ENCODE assay signal across 26 mouse cellular contexts in genomic region chr13:92882986-92883720, GRCm38 (mm10). TPM values are rescaled to one million over a fixed set of nuclear protein-coding genes. Genes with fewer than 3 reads are reported as not detected.
A peak's percentile ranks its signal among the peaks of the same experiment; 100 is the strongest.
DNase-seq lines count a peak whose midpoint lies in the region; ATAC-seq lines count a peak whose summit lies in the region.
"Had no signal": no experiment of that assay in that cellular context is flagged by ENCODE, and none has a peak within 500 bp of the region (broad histone marks: within the 10 kb centered on the region; RNA-seq: fewer than 3 reads in every experiment).

No protein-coding gene starts in this region.

- no peak for ATAC-seq in forebrain, embryonic 11.5 days (replicated peaks; ENCODE audit: low FRiP score)
- no peak for ATAC-seq in forebrain, embryonic 14.5 days
- no peak for ATAC-seq in kidney, embryonic 16.5 days (ENCODE audit: low FRiP score, low TSS enrichment)
- ATAC-seq: activated CD4-positive, CD25-positive, alpha-beta regulatory T cell, adult 4 months; forebrain, embryonic 13.5 days; forebrain, postnatal 0 days; hindbrain, embryonic 16.5 days had no signal

- no peaks in the 10 kb centered on the region for H3K9me3 ChIP-seq in forebrain, embryonic 11.5 days (ENCODE audit: control insufficient read depth, low read length)
- no peaks in the 10 kb centered on the region for H3K9me3 ChIP-seq in forebrain, embryonic 14.5 days (replicated peaks; ENCODE audit: control insufficient read depth, low read length)
- H3K9me3 ChIP-seq in kidney, embryonic 16.5 days (ENCODE audit: low read length): no peaks in the 10 kb centered on the region
- H3K9me3 ChIP-seq: embryonic facial prominence, embryonic 13.5 days; forebrain, embryonic 13.5 days; heart, embryonic 12.5 days; heart, embryonic 15.5 days; hindbrain, embryonic 13.5 days had no signal

- intact Hi-C loops in gastrocnemius, postnatal 36 days (cut with DNase I): loop anchor here (5.0 kb wide), 2 partner anchors 114 to 259 kb away; partner anchors contain the start of gene Cmya5

- H3K4me2 ChIP-seq in forebrain, embryonic 11.5 days (ENCODE audit: low read depth, low read length, severe bottlenecking): no peak overlapping the region
- no peak overlapping the region for H3K4me2 ChIP-seq in forebrain, embryonic 14.5 days (ENCODE audit: low read length)
- H3K4me2 ChIP-seq in kidney, embryonic 16.5 days (replicated peaks; ENCODE audit: low read depth, low read length): no peak overlapping the region
- H3K4me2 ChIP-seq: embryonic facial prominence, embryonic 13.5 days; forebrain, embryonic 13.5 days; heart, embryonic 12.5 days; heart, embryonic 15.5 days; hindbrain, embryonic 13.5 days had no signal

- DNase-seq in forebrain, embryonic 11.5 days (ENCODE audit: low spot score): peak; percentile 18
- DNase-seq in forebrain, embryonic 14.5 days (ENCODE audit: low spot score): no peak
- DNase-seq in gastrocnemius, adult 8-10 months (ENCODE audit: low spot score in 2 of 2): peak; percentile 40 to 50
- no peak for DNase-seq in gastrocnemius, postnatal 36 days
- peak; percentile 1 for DNase-seq in testis, postnatal 14 days (ENCODE audit: low spot score)
- no peak for DNase-seq in testis, postnatal 10 days (ENCODE audit: low spot score)
- peak; percentile 74 for DNase-seq in skeletal muscle tissue, adult 2 months (ENCODE audit: low read depth, low spot score)
- DNase-seq: cerebellum, adult 11-12 months; cerebellum, adult 8-10 months; cerebellum, postnatal 10 days; cerebellum, postnatal 36 days; embryo, embryonic 11 days; forebrain, postnatal 0 days; heart, postnatal 10 days; heart, postnatal 36 days had no signal

- H3K4me3 ChIP-seq in forebrain, embryonic 11.5 days (ENCODE audit: low read depth, low read length): no peak overlapping the region
- no peak overlapping the region for H3K4me3 ChIP-seq in forebrain, embryonic 14.5 days (ENCODE audit: low read depth, low read length)
- no peak overlapping the region for H3K4me3 ChIP-seq in kidney, embryonic 16.5 days (ENCODE audit: low read length)
- H3K4me3 ChIP-seq: embryonic facial prominence, embryonic 10.5 days; embryonic facial prominence, embryonic 13.5 days; erythroblast, embryonic 14.5 days; forebrain, embryonic 13.5 days; heart, embryonic 12.5 days; heart, embryonic 15.5 days; hindbrain, embryonic 10.5 days; hindbrain, embryonic 13.5 days had no signal

- H3K27me3 ChIP-seq in forebrain, embryonic 11.5 days (ENCODE audit: control insufficient read depth, insufficient read depth, low read length): no peaks in the 10 kb centered on the region
- H3K27me3 ChIP-seq in forebrain, embryonic 14.5 days (replicated peaks; ENCODE audit: control insufficient read depth, insufficient read depth, low read length): no peaks in the 10 kb centered on the region
- H3K27me3 ChIP-seq in kidney, embryonic 16.5 days (ENCODE audit: insufficient read depth, low read length): no peaks in the 10 kb centered on the region
- H3K27me3 ChIP-seq: embryonic facial prominence, embryonic 13.5 days; forebrain, embryonic 13.5 days; heart, embryonic 12.5 days; heart, embryonic 15.5 days; hindbrain, embryonic 13.5 days had no signal

- no peaks in the 10 kb centered on the region for H3K36me3 ChIP-seq in forebrain, embryonic 11.5 days (ENCODE audit: control insufficient read depth, insufficient read depth, low read length)
- H3K36me3 ChIP-seq in forebrain, embryonic 14.5 days (ENCODE audit: control insufficient read depth, insufficient read depth, low read length): no peaks in the 10 kb centered on the region
- no peaks in the 10 kb centered on the region for H3K36me3 ChIP-seq in kidney, embryonic 16.5 days (ENCODE audit: insufficient read depth, low read length)
- H3K36me3 ChIP-seq: embryonic facial prominence, embryonic 10.5 days; embryonic facial prominence, embryonic 13.5 days; heart, embryonic 12.5 days; heart, embryonic 15.5 days; hindbrain, embryonic 10.5 days; hindbrain, embryonic 13.5 days had no signal

- H3K27ac ChIP-seq in forebrain, embryonic 11.5 days (ENCODE audit: low read depth, low read length): no peak overlapping the region
- no peak overlapping the region for H3K27ac ChIP-seq in forebrain, embryonic 14.5 days (ENCODE audit: low read depth, low read length)
- H3K27ac ChIP-seq in kidney, embryonic 16.5 days (ENCODE audit: low read length): no peak overlapping the region
- H3K27ac ChIP-seq: embryonic facial prominence, embryonic 10.5 days; embryonic facial prominence, embryonic 13.5 days; forebrain, embryonic 13.5 days; hindbrain, embryonic 10.5 days; hindbrain, embryonic 13.5 days had no signal

- WGBS in forebrain, embryonic 11.5 days: 87% methylated on average over 7 of the region's 7 CpGs
- 88% methylated on average over 7 of the region's 7 CpGs for WGBS in forebrain, embryonic 14.5 days
- 88% methylated on average over 7 of the region's 7 CpGs for WGBS in kidney, embryonic 16.5 days

- 0 out of 2 replicates have a peak, but pooled peaks cover 3% of the 10 kb centered on the region for H3K4me1 ChIP-seq in forebrain, embryonic 11.5 days (replicated peaks; ENCODE audit: control insufficient read depth, insufficient read depth, low read length)
- H3K4me1 ChIP-seq in forebrain, embryonic 14.5 days (ENCODE audit: control insufficient read depth, insufficient read depth, low read length): no peaks in the 10 kb centered on the region
- no peaks in the 10 kb centered on the region for H3K4me1 ChIP-seq in kidney, embryonic 16.5 days (ENCODE audit: insufficient read depth, low read length)

- no peak overlapping the region for H3K9ac ChIP-seq in forebrain, embryonic 11.5 days (ENCODE audit: low read length)
- H3K9ac ChIP-seq in forebrain, embryonic 14.5 days (ENCODE audit: low read length): no peak overlapping the region
- H3K9ac ChIP-seq in kidney, embryonic 16.5 days (replicated peaks; ENCODE audit: low read length): no peak overlapping the region
- H3K9ac ChIP-seq: embryonic facial prominence, embryonic 13.5 days; forebrain, embryonic 13.5 days; forebrain, postnatal 0 days; heart, embryonic 12.5 days; heart, embryonic 15.5 days; hindbrain, embryonic 13.5 days had no signal

RNA-seq across cellular contexts. Expression of gene Mtx3, which starts 38.6 kb away (rescaled TPM):
- polyA plus RNA-seq in forebrain, embryonic 11.5 days (2014; fragmentation: Nextera tagmentation; extraction: Ambion mirVana): 4.8 and 5.3 TPM in 2 replicates
- 3.8 and 5.1 TPM in 2 replicates for polyA plus RNA-seq in forebrain, embryonic 14.5 days (2014; fragmentation: Nextera tagmentation; extraction: Ambion mirVana)
- total RNA-seq in gastrocnemius, adult 8-10 months (2022): 1 to 10 TPM; 2.4 to 3.6 (median 3.3) TPM
- 1 to 10 TPM; 4.1 to 5.4 TPM for total RNA-seq in gastrocnemius, postnatal 36 days (2021)
- 3.4 and 4.2 TPM in 2 replicates for polyA plus RNA-seq in kidney, embryonic 16.5 days (2015; fragmentation: Nextera tagmentation; extraction: Ambion mirVana)

Comparison
In these comparisons a context has a peak if more than half of its experiments do, and no peak if none do; other contexts are left out.
1. DNase-seq: peak in forebrain, embryonic 11.5 days (single experiment), gastrocnemius, adult 8-10 months (2 of 2), testis, postnatal 14 days (single experiment) and skeletal muscle tissue, adult 2 months (single experiment); none in forebrain, embryonic 14.5 days (single experiment), gastrocnemius, postnatal 36 days (0 of 2) and testis, postnatal 10 days (single experiment).